Mouse (Mus musculus): Measurements from ENCODE around the gene Trpv4.

Trpv4 gene

DNA sequence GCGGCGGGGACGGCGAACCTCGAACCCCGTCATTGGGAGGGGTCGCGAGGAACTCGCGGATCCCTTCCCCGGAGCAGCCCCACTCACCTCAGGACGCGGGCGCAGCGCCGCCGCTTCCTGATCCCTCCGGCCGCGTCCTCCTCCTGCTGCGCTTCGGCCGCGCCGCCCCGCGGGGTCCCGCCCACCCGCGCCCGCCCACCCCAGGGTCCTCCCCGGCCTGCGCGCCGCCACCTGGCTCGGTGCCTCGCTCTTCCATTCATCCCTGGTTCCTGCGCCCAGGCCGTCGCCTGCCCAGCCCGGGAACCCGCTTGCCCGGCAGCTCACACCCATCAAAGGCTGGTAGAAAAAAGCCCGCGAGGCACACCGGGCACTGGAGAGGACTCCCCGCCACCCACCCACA, at the start of gene Trpv4:
Gene Trpv4, minus strand, starts transcription at position 167 of the 400 bp plus-strand sequence.
- DNase-seq (ENCODE audit: low spot score): peak; percentile 57

DNA sequence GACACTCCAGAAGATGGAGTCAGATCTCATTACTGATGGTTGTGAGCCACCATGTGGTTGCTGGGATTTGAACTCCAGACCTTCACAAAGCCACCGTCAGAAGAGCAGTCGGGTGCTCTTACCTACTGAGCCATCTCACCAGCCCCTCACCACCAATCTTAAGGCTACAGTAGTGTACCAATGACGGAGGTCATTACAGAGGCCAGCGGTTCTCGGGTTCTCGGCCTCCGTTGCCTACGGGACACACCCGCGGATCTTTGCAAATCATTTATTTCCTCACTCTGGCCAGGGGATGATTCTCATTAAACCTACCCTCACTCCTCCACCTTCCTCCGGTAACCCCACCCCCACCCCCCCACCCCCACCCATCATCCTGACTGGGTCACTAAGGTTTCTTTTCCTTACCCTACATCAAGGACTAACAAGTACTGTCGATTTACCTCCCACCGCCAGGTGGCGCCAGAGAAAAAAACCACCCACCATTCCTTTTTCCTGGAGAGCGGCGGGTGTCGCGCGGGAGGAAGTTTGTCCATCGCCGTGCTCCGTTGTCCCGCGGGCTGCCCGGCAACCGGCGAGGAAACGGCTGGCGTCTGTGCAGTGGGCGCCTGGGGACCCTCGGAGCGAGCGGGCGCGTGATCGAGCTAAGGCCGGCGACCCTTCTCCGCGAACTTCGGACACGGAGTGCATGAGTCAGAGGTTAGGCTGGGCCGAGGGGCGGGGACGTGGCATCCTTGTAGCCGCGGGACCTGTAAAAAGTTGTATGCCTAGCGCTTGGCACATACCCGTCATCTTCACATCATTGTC, 49.2 kb upstream of the Trpv4 start, which contains the start of gene Tchp:
Gene Tchp, plus strand, starts transcription at position 496 of the 804 bp plus-strand sequence.
- DNase-seq (ENCODE audit: low spot score): peak; percentile 94

DNA sequence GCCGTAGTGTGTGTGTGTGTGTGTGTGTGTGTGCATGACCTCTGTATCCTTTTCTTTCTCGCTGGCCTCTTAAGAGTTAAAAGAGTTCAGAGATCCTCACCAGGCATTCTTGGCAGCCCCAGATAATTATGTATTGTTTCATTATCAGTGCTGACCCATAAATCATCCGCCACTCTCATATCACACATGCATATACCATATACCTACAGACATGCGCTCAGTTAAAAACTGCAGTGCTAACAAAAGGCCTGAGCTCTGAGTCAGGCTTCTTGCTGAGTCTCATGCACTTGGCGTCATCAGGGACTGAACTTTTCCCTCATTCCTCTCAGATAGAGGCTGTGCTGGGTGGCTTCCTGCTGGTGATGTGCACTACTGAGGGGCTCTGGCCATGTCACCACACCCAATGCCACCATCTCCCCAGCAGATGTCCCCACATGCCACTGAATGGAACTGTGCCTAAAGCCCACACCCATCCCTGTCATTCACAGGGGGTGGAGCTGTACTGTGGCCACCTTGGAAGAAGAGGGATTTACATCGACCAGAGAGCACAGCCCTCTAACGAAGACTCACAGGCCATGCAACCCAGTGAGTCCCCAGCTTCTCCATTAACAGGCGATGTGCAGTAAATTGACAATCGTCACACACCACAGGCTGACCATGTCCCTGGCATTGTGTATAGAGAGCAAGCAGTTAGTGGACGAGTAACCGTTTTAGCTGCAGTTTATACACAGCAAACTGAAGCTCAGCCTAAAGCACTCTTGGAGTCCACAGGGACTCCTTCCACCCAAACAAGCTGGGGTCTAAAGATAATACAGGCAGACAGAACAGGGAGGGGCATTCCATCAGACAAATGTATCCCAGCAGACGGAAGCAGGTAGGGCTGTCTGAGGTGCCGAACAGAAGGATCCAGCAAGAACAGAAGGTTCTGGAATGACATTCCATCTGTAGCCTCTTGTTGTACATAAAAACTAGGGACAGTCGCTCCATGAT, 44.5 kb upstream of the Trpv4 start:
- DNase-seq (ENCODE audit: low spot score): no peak

DNA sequence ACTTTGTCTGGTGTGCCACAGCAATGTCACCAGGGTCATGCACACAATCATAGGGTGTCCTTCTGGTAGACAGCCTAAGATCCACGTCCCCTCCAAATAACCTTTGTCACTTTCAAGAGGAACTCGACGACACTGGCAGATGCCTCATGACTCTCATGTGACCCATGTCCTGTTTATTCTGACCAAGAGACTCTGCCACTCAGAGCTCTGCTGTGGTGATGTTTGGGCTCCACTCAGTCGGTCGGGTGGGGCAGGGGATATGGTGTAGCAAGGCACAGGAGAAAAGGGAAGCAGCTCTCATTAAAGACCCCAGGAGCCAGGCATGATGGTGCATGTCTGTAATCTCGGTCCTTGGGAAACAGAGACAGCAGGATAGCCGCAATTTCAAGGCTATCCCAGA, 40.8 kb upstream of the Trpv4 start:
- no peak for DNase-seq (ENCODE audit: low spot score)

DNA sequence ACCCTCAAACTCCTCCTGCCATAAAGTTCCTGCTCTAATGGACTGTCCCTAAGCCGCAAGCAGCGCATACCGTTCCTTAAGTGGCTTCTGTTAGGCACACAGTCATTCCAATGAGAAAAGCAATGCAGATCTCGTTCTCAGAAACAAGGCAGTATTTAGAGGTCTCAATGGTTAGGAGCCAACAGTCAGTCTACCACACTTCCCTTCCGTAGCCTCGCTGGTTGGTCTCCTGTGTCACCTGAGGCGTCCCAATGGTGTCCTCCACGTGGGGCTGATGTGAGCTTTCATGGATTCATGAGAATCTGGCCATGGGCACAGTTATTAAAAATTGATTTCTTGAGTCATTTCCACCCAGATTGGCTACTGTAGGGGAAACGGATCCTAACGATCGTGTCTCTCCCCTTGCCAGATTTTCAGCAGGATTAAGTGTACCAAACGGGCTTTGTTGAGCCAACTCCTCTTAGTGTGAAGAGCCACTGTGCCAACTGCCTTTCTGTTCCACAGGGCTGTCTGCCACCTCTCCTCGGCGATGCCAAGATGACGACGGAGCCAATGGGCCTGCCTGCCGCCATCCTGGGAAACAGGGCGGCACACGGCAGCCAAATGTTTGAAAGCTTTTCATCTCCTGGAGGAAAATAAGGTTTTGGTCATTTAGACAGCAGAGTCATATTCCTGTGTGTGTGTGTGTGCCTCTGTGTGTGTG, 40.0 kb upstream of the Trpv4 start:
- no peak for DNase-seq (ENCODE audit: low spot score)

DNA sequence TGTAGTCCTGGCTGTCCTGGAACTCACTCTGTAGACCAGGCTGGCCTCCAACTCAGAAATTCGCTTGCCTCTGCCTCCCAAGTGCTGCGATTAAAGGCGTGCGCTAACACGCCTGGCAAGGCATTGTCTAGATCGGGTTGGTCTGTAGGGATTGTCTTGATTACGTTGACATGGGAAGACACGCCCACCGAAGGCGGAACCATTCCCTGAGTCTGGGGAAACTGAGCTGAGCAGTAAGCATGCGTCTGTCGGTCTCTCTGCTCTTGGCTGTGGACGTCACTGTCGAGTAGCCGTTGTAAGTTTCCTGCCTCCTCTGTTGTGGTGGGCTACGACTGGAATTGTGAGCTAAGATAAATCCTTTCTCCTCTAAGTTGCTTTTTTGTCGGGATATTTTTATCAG, 38.7 kb upstream of the Trpv4 start:
- no peak for DNase-seq (ENCODE audit: low spot score)

DNA sequence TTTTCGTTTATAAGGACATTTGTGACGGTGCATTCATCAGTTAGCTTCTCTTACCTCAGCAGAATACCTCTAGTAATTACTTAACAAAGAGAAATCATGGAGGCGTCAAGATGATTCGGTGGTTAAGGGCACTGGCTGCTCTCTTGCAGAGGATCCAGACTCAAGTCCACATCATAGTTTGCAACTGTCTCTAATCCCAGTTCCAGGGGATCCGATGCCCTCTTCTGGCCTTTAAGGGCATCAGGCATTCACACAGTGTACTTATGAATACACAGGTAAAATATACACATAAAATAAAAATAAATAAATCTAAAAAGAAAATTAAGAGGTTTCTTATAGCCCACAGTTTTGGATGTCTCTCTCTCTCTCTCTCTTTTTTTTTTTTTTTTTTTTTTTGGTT, 37.6 kb upstream of the Trpv4 start:
- no peak for DNase-seq (ENCODE audit: low spot score)

DNA sequence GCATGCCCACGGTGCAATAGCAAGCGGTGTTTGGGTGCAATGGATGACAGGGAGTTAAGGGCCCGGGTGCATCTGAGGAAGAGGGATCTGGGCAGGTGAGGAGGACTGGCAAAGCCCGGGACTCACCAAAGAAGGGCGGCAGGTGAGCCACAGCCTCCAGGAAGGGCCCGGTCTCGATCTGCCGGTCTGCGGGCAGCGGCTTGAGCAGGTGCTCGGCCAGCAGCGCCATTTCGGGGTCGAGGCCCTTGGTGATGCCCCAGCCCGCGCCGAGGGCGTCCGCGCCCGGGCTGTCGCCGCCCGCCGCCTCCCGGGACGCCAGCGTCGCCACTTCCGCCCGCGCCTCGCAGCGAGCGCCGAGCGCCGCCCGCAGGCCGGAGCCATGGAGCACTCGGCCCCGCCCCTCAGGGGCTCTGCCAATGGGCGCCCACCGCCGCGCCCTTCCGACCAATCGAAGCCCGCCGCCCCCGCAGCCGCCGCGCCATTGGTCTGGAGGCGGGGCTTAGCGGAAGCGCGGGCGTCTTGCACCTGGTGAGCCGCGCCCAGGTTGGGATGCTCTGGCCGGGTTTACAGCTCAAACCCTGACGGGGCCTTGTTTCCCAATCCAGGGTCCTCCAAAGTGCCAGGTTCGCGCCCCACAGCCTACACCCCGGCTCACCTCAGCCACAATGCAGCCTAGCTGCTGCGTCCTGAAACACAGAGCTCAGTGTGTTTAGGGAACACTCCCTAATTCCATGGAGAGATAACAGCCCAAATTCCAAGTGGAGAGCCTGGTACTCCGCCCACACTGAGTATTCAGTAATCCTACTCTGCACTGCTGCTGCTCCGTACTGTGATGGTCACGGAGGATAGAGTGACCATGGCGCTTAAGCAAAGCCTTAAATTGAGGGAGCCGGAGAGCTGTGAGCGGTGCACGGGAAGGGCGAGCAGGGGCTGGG, 32.7 kb upstream of the Trpv4 start, which contains the start of gene Gltp:
Gene Gltp, minus strand, starts transcription at position 352 of the 935 bp plus-strand sequence.
- DNase-seq (ENCODE audit: low spot score): peak; percentile 93

DNA sequence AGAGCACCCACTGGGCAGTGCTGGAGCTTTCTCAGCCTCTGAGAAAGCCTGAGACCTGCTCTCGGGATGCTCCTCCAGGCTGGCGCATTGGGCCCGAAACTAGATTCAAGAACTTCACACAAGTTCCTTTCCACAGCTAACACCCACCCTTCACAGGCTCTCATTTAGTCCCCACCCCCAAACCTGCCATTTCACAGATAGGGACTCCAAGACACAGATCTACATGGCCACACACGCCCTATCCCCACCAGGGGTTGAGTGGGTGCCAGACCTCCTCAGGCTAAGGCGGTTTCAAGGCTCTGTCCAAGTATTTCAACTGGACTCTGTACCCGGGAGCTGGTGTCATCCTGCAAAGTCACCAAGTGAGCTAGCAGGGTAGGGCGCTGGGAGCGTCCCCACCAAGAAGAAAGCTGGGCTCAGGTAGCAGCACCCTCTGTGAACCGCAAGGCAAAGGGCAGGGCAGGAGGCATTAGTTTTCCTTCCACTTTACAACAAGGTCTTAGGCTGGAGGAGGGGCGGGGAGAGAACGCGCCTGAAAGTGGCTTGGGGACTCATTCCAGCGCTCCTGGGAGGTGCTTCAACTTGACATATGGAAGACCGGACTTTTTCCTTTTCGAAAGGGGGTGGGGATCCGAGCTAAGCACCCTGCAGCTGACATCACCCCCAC, 31.6 kb upstream of the Trpv4 start:
- DNase-seq (ENCODE audit: low spot score): no peak

DNA sequence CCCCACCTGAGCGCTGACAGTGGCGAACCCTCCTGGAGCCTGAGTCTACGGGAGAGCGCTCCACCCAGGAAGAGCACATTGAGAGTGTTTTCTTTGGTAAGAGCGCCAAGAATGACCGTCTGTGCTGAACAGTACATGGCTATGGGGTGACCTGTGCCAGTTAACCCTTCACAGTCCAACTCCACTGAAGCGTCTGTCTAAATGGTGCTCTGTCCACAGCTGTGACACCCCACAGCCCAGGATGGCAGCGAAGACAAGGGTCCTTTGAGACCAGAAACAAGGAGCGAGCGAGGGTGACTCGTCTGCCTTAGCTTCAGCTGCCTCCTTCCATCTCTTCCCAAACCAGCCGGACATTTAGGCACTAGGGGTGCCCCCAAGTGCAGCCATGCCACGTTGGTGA, 30.5 kb upstream of the Trpv4 start:
- no peak for DNase-seq (ENCODE audit: low spot score)

DNA sequence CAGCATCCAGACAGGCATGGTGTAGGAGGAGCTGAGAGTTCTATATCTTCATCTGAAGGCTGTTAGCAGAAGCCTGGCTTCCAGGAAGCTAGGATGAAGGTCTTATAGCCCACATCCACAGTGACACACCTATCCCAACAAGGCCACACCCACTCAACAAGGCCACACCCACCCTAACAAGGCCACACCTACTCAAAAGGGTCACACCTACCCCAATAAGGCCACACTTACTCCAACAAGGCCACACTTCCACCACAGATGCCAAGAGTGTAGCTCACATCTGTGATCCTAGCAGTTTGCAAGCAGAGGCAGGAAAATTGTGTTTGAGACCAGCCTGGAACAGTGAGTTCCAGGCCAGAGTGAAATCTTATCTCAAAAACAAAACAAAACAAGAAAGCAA, 29.7 kb upstream of the Trpv4 start:
- DNase-seq (ENCODE audit: low spot score): no peak

DNA sequence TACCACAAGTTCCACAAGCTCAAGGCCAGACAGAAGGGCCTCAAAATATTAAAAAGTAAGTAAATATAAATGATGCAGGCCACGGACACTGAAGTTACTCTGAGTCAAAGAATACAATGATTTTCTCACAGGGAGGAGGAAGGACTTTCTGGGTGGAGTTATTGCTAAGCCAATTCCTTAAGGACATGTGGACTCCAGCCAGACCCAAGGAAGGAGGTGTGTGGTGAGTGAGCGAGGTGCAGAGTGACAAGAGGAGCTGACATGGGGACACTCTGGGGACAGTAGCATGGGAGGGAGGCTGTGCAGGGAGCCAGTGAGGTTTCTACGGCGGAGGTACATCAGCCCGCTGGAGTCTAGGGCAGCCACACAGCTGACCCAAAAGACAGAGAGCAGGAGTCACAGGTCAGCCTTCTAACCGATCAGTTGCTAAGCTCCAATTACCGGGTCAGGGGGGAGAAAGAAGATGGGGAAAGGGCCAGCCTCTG, 28.5 kb upstream of the Trpv4 start:
- DNase-seq (ENCODE audit: low spot score): no peak

DNA sequence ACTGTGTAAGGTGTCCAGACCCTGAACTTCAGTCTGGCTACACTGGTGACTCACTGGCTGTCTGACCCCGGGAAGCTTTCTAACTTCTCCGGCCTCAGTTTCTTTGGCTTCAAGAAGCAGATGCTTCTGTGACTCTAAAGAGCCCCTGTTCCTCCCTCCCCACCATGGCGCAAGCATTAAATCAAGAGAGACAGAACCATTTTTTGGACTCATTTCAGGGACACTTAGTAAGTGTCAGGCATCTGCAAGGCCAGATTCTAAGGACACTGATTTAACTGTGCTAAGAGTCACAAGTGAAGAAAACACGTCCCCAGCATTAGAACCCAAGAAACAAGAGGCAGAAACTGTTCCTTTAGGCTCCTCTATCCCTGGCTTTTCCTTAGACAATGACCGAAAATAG, 27.8 kb upstream of the Trpv4 start:
- DNase-seq (ENCODE audit: low spot score): no peak

DNA sequence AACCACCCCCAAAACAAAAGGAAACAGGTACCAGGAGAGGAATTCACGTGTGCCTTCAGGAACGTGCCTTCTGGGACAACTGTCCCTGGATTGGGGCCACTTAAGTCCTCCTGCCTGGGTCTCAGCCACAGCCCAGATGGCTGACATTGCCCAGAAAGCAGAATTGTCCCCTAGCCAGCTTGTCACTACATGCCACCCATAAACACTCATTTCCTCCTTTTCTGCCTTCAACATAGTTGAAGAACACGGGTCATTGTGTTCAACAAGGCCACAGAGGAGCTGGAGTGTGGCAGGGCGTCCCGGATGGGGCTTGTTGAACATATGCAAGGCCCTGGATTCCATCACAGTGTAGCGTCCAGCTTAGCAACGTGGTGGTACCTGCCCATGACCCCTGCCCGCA, 23.5 kb upstream of the Trpv4 start:
- no peak for DNase-seq (ENCODE audit: low spot score)

DNA sequence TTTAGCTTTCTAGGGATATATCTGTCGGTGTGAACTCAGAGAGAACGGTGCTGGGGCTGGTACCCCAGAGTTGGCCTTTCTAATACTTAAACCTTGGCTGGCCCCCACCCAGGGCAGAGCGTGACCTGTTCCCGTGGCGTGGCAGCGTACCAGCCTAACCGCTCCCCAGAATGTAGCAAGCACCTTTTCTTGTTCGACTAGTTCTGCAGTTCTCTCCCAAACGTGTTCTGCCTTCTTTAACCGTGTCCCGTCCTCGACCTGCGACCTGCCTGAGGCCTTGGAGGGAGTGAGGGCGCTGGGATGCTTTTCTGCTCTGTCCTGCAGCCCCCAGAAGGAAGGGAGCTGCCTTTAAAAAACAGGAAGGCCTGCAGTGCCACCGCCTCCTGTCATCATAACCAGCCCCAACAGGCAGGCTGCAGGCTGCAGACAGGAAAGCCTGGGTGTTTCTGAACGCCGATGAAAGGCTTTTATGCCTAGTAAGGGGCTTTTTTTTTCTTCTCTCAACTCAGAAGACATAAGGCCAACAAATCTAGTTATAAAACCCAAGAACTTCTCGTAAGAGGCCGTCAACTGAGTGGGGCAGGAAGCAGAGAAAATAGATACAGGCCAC, 22.6 kb upstream of the Trpv4 start:
- DNase-seq (ENCODE audit: low spot score): peak; percentile 75

DNA sequence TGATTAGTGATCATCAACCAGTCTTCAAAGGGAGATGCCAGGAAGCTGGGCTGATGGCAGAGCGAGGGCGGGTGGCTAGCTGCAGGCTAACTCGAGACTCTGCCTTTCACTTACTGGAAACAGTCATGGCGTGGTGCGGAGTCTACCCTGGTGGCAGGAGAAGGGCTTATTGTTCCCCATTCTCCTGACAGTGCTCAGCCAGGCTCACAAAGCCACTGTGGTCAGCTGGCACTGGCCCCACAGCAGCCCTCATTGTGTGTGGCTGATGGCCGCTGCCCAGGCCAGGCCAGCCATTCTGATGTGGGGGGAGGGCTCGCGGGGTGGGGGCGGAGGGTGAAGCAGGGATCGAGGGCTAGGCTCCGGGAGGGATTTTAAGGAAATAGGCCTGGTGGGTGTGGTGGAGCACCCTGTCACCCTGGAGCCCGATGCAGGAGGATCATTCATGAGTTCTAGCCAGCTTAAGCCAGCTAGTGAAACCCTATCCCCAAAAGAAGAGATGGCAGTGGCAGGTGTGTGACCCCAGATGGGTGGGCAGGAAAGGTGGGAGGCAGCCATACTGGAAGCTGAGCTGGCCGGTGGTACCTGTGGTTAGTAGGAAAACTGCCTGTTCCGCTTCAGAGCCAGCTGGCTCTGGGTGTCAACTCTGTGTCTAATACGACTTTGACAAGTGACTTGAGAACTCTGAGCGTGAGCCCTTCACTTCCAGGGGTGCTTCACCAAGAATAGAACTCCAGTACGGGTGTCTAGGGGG, 21.8 kb upstream of the Trpv4 start:
- DNase-seq (ENCODE audit: low spot score): no peak

DNA sequence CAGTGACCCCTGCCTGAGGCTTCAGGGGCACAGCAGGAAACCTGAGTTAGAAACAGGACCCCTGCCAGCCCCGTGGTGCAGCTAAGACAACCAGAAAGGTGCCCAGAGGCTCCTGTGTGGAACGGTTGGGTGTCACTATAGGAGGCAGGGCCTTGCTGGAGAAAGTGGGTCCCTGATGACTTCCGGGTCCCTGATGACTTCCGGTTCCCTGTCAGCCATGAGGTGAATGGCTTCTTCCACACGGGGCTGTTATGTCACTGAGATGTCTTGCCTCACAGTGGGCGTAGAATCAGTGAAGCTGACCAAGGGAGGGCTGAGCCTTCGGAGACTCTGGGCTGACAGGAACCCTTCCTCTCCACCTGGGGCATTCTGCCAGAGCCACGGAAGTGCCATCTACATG, 16.4 kb upstream of the Trpv4 start:
- no peak for DNase-seq (ENCODE audit: low spot score)

DNA sequence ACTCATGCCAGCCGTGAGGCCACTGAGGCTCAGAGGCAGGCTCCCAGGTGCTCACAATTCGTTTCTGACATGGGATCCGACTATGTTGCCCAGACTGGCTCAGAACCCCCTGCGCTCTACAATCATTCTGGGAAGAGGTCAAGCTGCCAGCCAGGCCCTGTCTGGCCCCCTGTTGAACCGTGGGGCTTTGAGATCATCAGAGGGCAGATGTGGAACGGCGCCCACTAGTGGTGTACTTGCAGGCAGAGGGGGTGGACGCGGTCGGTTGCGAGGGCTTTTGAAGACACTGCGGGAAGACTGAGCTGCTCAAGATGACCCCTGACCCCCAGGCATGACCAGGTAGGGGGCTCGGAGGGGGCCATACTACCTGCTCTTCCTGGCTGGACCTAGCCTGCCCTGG, 14.9 kb upstream of the Trpv4 start:
- no peak for DNase-seq (ENCODE audit: low spot score)

DNA sequence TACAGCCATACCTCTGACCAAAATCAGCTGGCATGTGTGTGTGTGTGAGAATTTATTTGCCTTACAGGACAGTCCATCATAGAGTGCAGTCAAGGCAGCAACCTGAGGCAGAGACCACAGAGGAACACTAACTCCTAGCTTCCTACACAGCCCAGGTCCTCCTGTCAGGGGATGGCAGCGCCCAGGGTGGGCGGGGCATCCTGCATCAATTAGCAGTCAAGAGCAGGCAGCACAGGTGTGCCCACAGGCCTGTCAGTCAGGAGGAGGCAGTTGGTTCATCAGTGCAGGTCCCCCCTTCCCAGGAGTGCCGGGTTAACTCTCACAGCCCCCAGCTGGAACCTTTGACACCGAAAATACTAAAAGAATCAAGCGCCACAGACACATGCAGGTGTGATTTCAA, 10.8 kb upstream of the Trpv4 start:
- DNase-seq (ENCODE audit: low spot score): no peak
